Mouse (Mus musculus) ovary, adult 18-20 months (tissue): Measurements from ENCODE around the gene Robo3.

ENCODE experiments used
- DNase-seq: peaks from one replicate; pipeline ENCODE4 v3.0.0; 2022; ENCODE audit warnings: low spot score, mixed read lengths

The Robo3 gene

GRCm38 (mm10) chr9:37429326-37429725, 3.7 kb downstream of the Robo3 start:
- no peak for DNase-seq

DNA sequence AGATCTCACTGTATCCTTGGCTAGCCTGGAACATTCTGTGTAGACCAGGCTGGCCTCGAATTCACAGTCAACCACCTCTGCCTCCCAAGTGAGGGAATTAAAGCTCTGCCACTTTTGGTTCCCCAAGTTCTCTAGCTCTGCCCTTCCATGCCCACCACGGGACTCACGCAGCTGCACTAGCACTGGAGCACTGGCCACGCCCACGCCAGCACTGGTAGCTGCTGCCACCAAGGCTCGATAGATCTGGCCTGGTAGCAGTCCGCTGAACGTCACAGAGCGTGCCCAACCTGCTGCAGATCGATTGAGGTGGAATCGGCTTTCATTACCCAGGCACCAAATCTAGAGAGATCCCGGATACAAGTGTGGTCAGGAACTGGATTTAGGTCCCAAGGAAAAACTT, 11.8 kb downstream of the Robo3 start:
- no peak for DNase-seq

GRCm38 (mm10) chr9:37420676-37421075, 12.4 kb downstream of the Robo3 start:
- peak; percentile 78 for DNase-seq

GRCm38 (mm10) chr9:37418791-37419190, 14.3 kb downstream of the Robo3 start:
- DNase-seq, result no peak

DNA sequence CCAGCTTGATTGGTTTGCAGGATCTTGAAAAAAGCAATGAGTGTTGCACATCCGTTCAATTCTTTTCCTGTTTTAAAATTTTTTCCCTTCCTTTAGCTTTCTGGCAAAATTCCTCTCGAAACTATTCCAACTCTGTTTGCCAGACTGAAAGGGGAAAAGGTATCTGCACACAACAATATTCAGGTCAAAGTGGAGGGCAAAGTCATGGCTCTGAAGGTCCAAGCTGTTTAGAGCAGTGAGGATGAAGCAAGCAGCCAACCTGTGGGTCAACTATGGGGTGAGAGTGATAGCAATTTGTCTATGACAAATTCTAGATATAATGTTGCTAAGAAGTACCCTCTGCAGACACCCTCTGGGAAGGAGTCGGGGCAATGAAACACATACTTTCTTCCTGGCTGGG, 18.4 kb downstream of the Robo3 start:
- no peak for DNase-seq

DNA sequence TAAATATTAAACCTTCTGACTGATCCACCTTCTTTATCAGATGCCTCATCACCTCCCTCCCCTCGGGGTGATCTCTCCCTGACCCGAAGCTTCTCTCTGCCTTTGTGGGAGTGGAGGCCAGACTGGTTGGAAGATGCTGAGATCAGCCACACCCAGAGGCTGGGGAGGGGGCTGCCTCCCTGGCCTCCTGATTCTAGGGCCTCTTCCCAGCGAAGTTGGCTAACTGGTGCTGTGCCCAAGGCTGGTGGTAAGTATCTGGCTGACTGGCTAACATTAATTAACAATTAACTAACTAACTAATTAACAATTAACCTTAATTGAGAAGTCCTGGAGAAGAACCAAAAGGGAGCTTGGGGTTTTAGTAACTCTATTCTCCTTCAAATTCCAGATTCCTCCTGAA, 20.1 kb downstream of the Robo3 start:
- no peak for DNase-seq

- DNase-seq, result no peak
Observed at GRCm38 (mm10) chr9:37409698-37410445, 23.2 kb downstream of the Robo3 start.

DNA sequence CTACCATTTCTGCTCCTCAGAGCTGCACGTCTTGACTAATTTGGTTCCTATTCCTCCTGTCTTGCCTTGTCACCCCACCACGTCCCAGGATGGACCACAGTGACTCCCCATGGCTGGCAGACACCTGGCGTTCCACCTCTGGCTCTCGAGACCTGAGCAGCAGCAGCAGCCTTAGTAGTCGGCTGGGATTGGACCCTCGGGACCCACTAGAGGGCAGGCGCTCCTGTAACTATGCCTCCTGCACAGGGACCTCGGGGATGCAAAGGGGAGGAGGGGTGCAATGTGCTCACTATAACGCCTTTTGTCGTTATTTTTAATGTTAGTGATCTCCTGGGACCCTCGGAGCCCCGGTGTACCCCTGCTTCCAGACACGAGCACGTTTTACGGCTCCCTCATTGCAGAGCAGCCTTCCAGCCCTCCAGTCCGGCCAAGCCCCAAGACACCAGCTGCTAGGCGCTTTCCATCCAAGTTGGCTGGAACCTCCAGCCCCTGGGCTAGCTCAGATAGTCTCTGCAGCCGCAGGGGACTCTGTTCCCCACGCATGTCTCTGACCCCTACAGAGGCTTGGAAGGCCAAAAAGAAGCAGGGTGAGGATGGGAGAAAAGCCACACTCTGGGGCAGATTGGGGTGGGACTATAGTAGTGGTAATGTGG, 25.1 kb downstream of the Robo3 start:
- DNase-seq, result no peak

- DNase-seq, result no peak
Observed at GRCm38 (mm10) chr9:37406372-37406771, 26.7 kb downstream of the Robo3 start.

GRCm38 (mm10) chr9:37403011-37403410, 30.0 kb downstream of the Robo3 start:
- DNase-seq, result no peak

GRCm38 (mm10) chr9:37402501-37402900, 30.5 kb downstream of the Robo3 start:
- DNase-seq, result no peak

DNA sequence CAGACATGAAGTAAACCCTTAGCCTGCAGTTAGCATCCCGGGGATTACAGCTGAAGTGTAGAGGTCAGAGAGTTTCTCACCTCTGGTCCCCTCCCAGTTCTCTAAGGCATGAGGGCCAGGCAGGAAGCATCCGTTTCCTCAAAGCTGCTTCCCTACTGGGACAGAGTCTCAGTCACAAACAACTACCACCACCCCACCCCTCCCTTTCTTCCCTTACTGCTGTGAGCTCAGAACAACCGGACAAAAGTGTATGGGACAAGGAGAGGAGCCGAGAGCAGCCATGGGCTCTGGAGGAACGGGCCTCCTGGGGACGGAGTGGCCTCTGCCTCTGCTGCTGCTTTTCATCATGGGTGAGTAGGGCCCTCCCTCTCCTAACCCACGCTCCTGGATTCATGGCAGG, 31.2 kb downstream of the Robo3 start, which contains the start of gene Robo4:
TSS of gene Robo4 (plus strand) at position 96 of the 400 bp plus-strand sequence.
- DNase-seq, result no peak

GRCm38 (mm10) chr9:37400585-37400984, 32.5 kb downstream of the Robo3 start:
- no peak for DNase-seq

DNA sequence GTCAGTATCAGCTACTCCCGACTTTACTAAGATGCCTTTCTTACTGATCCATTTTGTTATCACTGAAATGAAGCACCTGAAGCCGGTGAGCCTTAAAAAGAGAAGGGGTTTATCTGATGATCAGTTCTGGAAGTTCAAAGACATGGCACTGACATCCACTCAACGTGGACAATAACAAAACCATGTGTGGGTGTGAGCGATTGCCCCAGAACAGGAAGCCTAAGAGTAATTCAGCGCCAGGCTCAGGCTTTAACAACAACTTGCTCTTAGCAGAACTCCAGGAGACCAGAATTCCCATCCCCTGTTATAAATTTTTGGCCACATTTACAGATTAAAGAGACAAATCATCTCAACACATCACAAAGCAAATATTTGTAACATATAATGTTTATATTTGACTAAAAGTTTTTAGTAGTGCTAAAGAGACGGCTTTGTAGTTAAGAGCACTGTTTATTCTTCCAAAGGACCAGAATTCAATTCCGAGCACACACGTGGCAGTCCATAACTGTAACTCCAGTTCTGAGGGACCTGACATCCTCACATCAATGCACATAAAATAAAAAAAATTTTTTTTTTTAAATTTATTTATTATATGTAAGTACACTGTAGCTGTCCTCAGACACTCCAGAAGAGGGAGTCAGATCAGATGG, 39.4 kb downstream of the Robo3 start:
- DNase-seq, result no peak

- DNase-seq, result no peak
Observed at GRCm38 (mm10) chr9:37392071-37392470, 41.0 kb downstream of the Robo3 start.

- no peak for DNase-seq
Observed at GRCm38 (mm10) chr9:37390891-37391290, 42.2 kb downstream of the Robo3 start.

DNA sequence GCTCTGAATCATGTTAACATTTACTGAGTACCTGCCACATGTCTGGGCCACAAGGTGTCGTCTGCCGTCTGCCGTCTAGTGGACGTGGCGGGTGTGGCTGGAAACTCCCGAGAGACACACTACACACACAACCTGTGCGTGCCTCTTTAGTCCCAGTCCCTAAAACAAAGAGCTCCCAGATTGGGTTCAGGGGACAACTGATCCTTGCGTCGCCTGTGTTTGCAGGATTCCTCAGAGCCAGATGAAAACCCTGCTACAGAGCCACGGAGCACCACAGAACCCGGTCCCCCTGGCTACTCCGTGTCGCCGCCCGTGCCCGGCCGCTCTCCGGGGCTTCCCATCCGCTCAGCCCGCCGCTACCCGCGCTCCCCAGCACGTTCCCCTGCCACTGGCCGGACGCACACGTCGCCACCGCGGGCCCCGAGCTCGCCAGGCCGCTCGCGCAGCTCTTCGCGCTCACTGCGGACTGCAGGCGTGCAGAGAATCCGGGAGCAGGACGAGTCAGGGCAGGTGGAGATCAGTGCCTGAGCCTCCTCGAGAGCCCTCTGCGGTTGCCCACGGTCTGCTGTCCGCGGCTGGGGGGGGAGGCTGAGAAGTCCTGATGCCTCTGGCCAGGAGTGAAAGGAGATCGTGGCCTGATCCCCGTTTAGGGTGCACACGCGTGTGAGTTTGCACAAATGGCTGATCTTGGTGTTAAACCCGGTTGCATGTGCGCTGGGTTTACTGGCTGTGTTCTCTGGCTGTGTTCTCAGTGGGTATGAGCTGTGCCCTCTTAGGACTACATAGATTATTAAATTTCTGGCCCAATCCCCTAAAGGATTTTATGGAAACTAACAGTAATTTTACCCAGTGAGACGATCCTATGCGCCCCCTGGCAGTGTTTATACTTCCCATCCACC, 48.5 kb downstream of the Robo3 start:
- peak; percentile 31 for DNase-seq

DNA sequence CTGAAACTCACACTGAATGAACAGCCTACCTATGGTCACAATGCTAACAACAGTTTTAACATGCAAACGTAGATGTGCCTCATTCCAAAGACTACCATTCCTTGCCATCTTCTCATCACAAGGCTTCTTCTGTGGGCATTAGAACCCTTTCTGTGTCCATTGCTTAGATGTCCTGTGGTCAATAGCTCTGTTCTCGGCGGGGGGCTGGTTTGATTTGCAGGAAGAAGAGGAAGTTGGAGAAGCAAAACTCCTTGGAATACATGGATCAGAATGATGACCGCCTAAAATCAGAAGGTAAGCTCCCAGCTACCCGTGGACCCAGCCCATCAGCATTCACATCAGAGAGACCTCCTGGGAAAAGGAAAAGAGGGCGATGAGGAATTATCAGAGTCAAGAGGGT, 49.9 kb downstream of the Robo3 start:
- no peak for DNase-seq

DNA sequence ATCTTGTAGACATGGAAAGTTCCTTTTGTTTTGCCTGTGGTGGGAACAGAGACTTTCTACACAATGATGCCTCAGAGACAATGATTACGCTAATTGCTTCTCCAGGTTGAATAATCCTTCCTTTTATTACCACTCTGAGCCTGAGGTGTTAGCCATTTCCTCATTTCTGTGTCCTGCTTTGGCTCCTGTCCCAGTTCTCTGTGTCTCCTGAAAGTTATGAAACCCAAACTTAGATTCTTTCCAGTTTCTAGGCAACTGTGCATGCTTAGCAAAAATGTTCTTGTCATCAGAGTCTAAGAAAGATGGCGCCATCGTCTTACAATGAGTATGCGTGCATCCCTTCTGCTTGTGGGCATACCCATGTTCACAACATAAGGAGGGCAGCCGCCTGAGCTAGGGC, 57.3 kb downstream of the Robo3 start:
- no peak for DNase-seq

- no peak for DNase-seq
Observed at GRCm38 (mm10) chr9:37371232-37371801, 61.7 kb downstream of the Robo3 start.

- no peak for DNase-seq
Observed at GRCm38 (mm10) chr9:37368860-37369259, 64.2 kb downstream of the Robo3 start.
